Mouse (Mus musculus) CH12.LX (cell line): ENCODE measurements around the gene Col24a1. TPM values are rescaled to one million over a fixed set of nuclear protein-coding genes. Genes with fewer than 3 reads are reported as not detected.

Source experiments
- DNase-seq: peaks from one replicate; pipeline ENCODE4 v3.0.0-alpha.2; 2013; ENCODE audit errors: extremely low read depth
- H3K27ac ChIP-seq: 2 replicates; pipeline ENCODE4 v1.5.1; 2012; ENCODE audit warnings: low read depth, mild to moderate bottlenecking, control low read depth, moderate library complexity; ENCODE audit not compliant: insufficient read depth
- H3K27me3 ChIP-seq: replicated peaks from 2 replicates; pipeline ENCODE3; 2012; ENCODE audit warnings: inconsistent platforms
- H3K36me3 ChIP-seq, 2 experiments: replicated peaks in 1 of 2; 2 replicates each; pipeline versions ENCODE3 to v1.6.1; 2012; ENCODE audit warnings: inconsistent platforms in 1 of 2, low read length in 1 of 2, mild to moderate bottlenecking in 1 of 2, mixed read lengths in 1 of 2, moderate library complexity in 1 of 2; ENCODE audit not compliant: control insufficient read depth in 1 of 2, insufficient read depth in 1 of 2
- H3K4me1 ChIP-seq, 2 experiments: 2 replicates each; pipeline ENCODE4 v1.6.1; 2012; ENCODE audit warnings: inconsistent platforms in 1 of 2, moderate library complexity in 1 of 2; ENCODE audit not compliant: insufficient read depth in 2 of 2, control insufficient read depth in 1 of 2
- H3K4me2 ChIP-seq: 2 replicates; pipeline ENCODE4 v1.6.1; 2012; ENCODE audit warnings: low read depth, mild to moderate bottlenecking, control low read depth; ENCODE audit not compliant: poor library complexity, insufficient read depth, severe bottlenecking
- H3K4me3 ChIP-seq, 3 experiments: fragments of 150-350 bp in 1 of 3; sonication (generic) in 1 of 3; replicated peaks in 1 of 3; 2 replicates each; pipeline versions ENCODE3 to v1.5.1; 2011 to 2012; ENCODE audit warnings: low read depth in 2 of 3, low read length in 2 of 3, mild to moderate bottlenecking in 2 of 3, moderate library complexity in 2 of 3, control low read depth in 1 of 3, improper control_type of control experiment in 1 of 3, inconsistent platforms in 1 of 3, mixed read lengths in 1 of 3; ENCODE audit not compliant: poor library complexity in 1 of 3
- H3K79me2 ChIP-seq: replicated peaks from 2 replicates; pipeline ENCODE4 v1.6.1; 2012; ENCODE audit warnings: mild to moderate bottlenecking, moderate library complexity; ENCODE audit not compliant: control insufficient read depth, poor library complexity, insufficient read depth, severe bottlenecking; ENCODE audit errors: extremely low read depth
- H3K9ac ChIP-seq: 2 replicates; pipeline ENCODE4 v1.6.1; 2012; ENCODE audit warnings: low read depth, mild to moderate bottlenecking, control low read depth, moderate library complexity; ENCODE audit not compliant: insufficient read depth
- H3K9me3 ChIP-seq: replicated peaks from 2 replicates; pipeline ENCODE3; 2012; ENCODE audit warnings: low read length, inconsistent platforms, mixed read lengths
- CHD2 ChIP-seq: IDR thresholded peaks from 2 replicates; pipeline ENCODE4 v1.6.1; 2011; ENCODE audit warnings: low read length, improper control_type of control experiment
- ELF1 ChIP-seq: IDR thresholded peaks from 2 replicates; pipeline ENCODE4 v1.6.1; 2014; ENCODE audit warnings: low read depth, mild to moderate bottlenecking, inconsistent platforms, low read length, improper control_type of control experiment
- EP300 ChIP-seq: IDR thresholded peaks from 2 replicates; pipeline ENCODE4 v1.6.1; 2011; ENCODE audit warnings: low read length, improper control_type of control experiment
- ETS1 ChIP-seq: conservative IDR thresholded peaks from 2 replicates; pipeline ENCODE4 v1.6.1; 2012; ENCODE audit warnings: low read depth, mild to moderate bottlenecking, inconsistent platforms, low read length, improper control_type of control experiment, moderate library complexity
- HCFC1 ChIP-seq: IDR thresholded peaks from 2 replicates; pipeline ENCODE4 v1.6.1; 2012; ENCODE audit warnings: low read depth, mild to moderate bottlenecking, inconsistent platforms, low read length, improper control_type of control experiment
- MEF2A ChIP-seq: IDR thresholded peaks from 2 replicates; pipeline ENCODE4 v1.6.1; 2014; ENCODE audit warnings: low read depth, mild to moderate bottlenecking, inconsistent platforms, low read length, improper control_type of control experiment, borderline replicate concordance
- NELFE ChIP-seq: IDR thresholded peaks from 2 replicates; pipeline ENCODE4 v1.6.1; 2011; ENCODE audit warnings: low read depth, low read length, improper control_type of control experiment
- PAX5 ChIP-seq: IDR thresholded peaks from 2 replicates; pipeline ENCODE4 v1.6.1; 2012; ENCODE audit warnings: low read length, inconsistent platforms, mixed read lengths
- POLR2AphosphoS2 ChIP-seq: IDR thresholded peaks from 2 replicates; pipeline ENCODE4 v1.6.1; 2011; ENCODE audit warnings: low read depth, low read length, improper control_type of control experiment
- RAD21 ChIP-seq: IDR thresholded peaks from 2 replicates; pipeline ENCODE4 v1.6.1; 2011; ENCODE audit warnings: low read depth, mild to moderate bottlenecking, low read length, improper control_type of control experiment, moderate library complexity
- SIN3A ChIP-seq: IDR thresholded peaks from 2 replicates; pipeline ENCODE4 v1.6.1; 2012; ENCODE audit warnings: low read length, improper control_type of control experiment, inconsistent platforms
- TBP ChIP-seq: conservative IDR thresholded peaks from 2 replicates; pipeline ENCODE4 v1.6.1; 2011; ENCODE audit warnings: low read depth, low read length, improper control_type of control experiment
- USF1 ChIP-seq: IDR thresholded peaks from 2 replicates; pipeline ENCODE4 v1.6.1; 2014; ENCODE audit warnings: low read depth, mild to moderate bottlenecking, inconsistent platforms, low read length, improper control_type of control experiment
- USF2 ChIP-seq: conservative IDR thresholded peaks from 2 replicates; pipeline ENCODE4 v1.6.1; 2011; ENCODE audit warnings: low read depth, low read length, improper control_type of control experiment
- ZC3H11A ChIP-seq: IDR thresholded peaks from 2 replicates; pipeline ENCODE4 v1.6.1; 2012; ENCODE audit warnings: low read depth, mild to moderate bottlenecking, inconsistent platforms, low read length, improper control_type of control experiment
- ZMIZ1 ChIP-seq: IDR thresholded peaks from 2 replicates; pipeline ENCODE4 v1.6.1; 2012; ENCODE audit warnings: low read depth, mild to moderate bottlenecking, inconsistent platforms, low read length, improper control_type of control experiment
- ZNF384 ChIP-seq: IDR thresholded peaks from 2 replicates; pipeline ENCODE4 v1.6.1; 2012; ENCODE audit warnings: low read depth, low read length, improper control_type of control experiment, inconsistent platforms
- dilution Hi-C: fragments of 300-500 bp; cut with MboI; formaldehyde crosslinking; loops from 2 replicates; pipeline ENCODE4 v1.14.3; 2020; ENCODE audit warnings: low sequenced_read_pairs; ENCODE audit not compliant: extremely low pct_unique_long_range_greater_than_20kb, extremely low pct_ligation_motif_present
- in situ Hi-C: fragments of 300-500 bp; cut with MboI; formaldehyde crosslinking; loops from 3 replicates; pipeline ENCODE4 v1.14.3; 2019; ENCODE audit warnings: low sequenced_read_pairs, low pct_ligation_motif_present, low pct_unique_long_range_greater_than_20kb, mixed read lengths
- polyA plus RNA-seq: library from polyadenylated mRNA; unstranded; fragments of >175 nt; gene quantifications from 2 replicates; pipeline ENCODE4 v1.2.1, GENCODE M21; 2012; ENCODE audit warnings: low read depth; ENCODE audit not compliant: insufficient read length
- total RNA-seq, 2 experiments: library from RNA; depleted of rRNA; stranded (reverse); fragments of 300-350 nt in 1 of 2; fragments of >200 nt in 1 of 2; gene quantifications; 2 replicates each; pipeline ENCODE4 v1.2.3; 2012 to 2014

The Col24a1 gene
- total and polyA plus RNA-seq, 3 experiments = 0.10 TPM; not detected in 2

DNA sequence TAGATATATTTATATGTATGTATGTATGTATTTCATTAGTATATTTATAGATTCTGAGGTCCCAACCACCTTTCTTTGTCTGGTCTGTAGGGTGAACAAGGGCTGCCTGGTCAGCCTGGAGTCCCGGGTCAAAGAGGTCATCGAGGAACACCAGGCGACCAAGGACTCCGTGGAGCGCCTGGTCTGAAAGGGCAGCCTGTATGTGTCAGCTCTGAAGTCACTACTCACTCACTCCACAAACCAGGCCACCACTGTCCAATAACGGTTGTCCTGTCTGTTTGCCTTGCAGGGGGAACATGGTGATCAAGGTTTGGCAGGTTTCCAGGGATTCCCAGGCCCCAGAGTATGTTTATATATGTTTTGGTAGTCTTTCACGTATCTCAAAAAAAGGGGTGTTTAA lies 216.3 kb downstream of the Col24a1 start:
- Histone ChIP-seq H3K27ac (no peak overlapping the region), H3K9me3 (no peaks in the 10 kb centered on the region), H3K36me3 (no peaks in the 10 kb centered on the region), H3K4me2 (no peak overlapping the region), H3K4me3 (no peak overlapping the region), H3K9ac (no peak overlapping the region), H3K4me1 (peaks cover 0 to 10% of the 10 kb centered on the region in 2 experiments; a peak in 2 of 4 replicates), H3K79me2 (no peaks in the 10 kb centered on the region), H3K27me3 (no peaks in the 10 kb centered on the region)
- no peak for TF ChIP-seq ELF1
- TF ChIP-seq CHD2 = no peak
- no peak for TF ChIP-seq USF2
- TF ChIP-seq ETS1 = no peak
- no peak for TF ChIP-seq PAX5
- dilution Hi-C loops = no loop called here
- no peak for DNase-seq
- in situ Hi-C loops = no loop called here

DNA sequence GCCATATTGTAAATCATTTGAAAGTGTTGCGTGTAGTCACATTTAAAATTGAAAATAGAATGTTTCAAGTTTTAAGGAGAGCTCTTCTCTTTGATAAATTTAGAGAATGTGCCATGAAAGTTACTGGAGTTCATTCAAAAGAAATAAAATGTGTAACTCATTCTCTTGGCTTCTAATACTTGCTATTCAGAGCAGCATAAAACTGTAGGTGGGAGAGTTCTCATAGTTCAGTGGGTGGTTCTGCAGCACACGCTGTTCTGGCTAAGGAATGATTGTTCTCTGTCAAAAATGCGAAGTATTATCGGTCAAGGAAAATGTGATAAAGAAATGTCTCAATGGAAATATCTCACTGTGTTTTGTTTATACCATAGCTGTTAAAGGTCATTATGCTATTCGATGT lies 221.9 kb downstream of the Col24a1 start:
- in situ Hi-C loops = no loop called here

DNA sequence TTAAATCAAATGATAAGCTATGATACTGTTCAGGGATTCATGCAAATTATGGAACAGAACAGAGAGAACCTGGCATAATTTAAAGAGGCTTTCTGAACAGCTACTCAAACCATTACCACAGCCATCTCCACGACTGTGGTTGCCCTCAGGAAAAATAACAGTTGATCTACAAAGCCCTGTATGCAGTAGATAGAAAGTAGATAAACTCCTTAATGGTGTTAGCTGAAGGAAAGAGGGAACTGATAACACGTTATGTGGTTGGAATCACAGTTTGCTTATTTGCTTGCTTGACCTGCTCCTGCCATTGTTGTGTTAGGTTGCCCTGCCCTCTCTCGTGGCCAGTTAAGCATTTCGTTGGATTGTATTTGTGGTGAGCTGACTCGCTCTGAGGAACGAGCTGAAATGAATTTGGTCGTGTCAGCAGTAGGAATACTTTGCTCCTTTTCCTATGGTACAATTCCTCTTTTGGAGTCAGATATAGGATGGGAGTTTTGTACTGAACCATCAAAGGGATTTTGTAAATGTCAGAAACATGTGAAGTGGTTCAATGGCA lies 229.3 kb downstream of the Col24a1 start:
- Histone ChIP-seq H3K79me2 (no peaks in the 10 kb centered on the region), H3K9ac (no peak overlapping the region), H3K27me3 (no peaks in the 10 kb centered on the region), H3K9me3 (peaks cover 2% of the 10 kb centered on the region), H3K4me1 (peaks cover 0 to 3% of the 10 kb centered on the region in 2 experiments; a peak in 2 of 4 replicates), H3K4me3 (no peak overlapping the region), H3K27ac (no peak overlapping the region), H3K4me2 (no peak overlapping the region), H3K36me3 (no peaks in the 10 kb centered on the region)
- dilution Hi-C loops = no loop called here
- in situ Hi-C loops = no loop called here
- TF ChIP-seq RAD21 = no peak
- TF ChIP-seq MEF2A = no peak
- no peak for TF ChIP-seq ZC3H11A
- TF ChIP-seq USF1 = no peak
- no peak for TF ChIP-seq ZMIZ1
- no peak for TF ChIP-seq ZNF384
- no peak for TF ChIP-seq HCFC1
- no peak for TF ChIP-seq SIN3A
- TF ChIP-seq POLR2AphosphoS2 = no peak
- no peak for TF ChIP-seq ELF1
- no peak for TF ChIP-seq NELFE
- TF ChIP-seq TBP = no peak
- DNase-seq = no peak

More for the DNA sequence above, 221.9 kb downstream of the Col24a1 start:
- dilution Hi-C loops = no loop called here
- no peaks in the 10 kb centered on the region for H3K36me3 ChIP-seq
- H3K4me2 ChIP-seq = no peak overlapping the region
- H3K27ac ChIP-seq = no peak overlapping the region
- DNase-seq = no peak
- H3K9ac ChIP-seq = no peak overlapping the region
- H3K27me3 ChIP-seq = no peaks in the 10 kb centered on the region
- H3K79me2 ChIP-seq = no peaks in the 10 kb centered on the region
- TF ChIP-seq ELF1 (no peak), EP300 (no peak), CHD2 (no peak), RAD21 (no peak)
- no peaks in the 10 kb centered on the region for H3K4me1 ChIP-seq
- H3K9me3 ChIP-seq = no peaks in the 10 kb centered on the region
- no peak overlapping the region for H3K4me3 ChIP-seq
